Mouse (Mus musculus) embryo, embryonic 9.5 days (tissue): Measurements from ENCODE around the gene Smim24.

Experiments
- DNase-seq: peaks from one replicate; pipeline ENCODE4 v3.0.0-alpha.2; 2017; ENCODE audit errors: extremely low spot score

Smim24 gene

GRCm38 (mm10) chr10:81365073-81365472 lies 27.8 kb upstream of the Smim24 start:
- DNase-seq: no peak

- DNase-seq: peak; percentile 70
Observed at GRCm38 (mm10) chr10:81365672-81366476, 27.0 kb upstream of the Smim24 start, which contains the start of gene 4930404N11Rik. Gene 4930404N11Rik (minus strand): TSS chr10:81365816.

- no peak for DNase-seq
Observed at GRCm38 (mm10) chr10:81366477-81367206, 26.2 kb upstream of the Smim24 start.

GRCm38 (mm10) chr10:81367207-81367495 lies 25.7 kb upstream of the Smim24 start:
- no peak for DNase-seq

GRCm38 (mm10) chr10:81375322-81375721 lies 17.5 kb upstream of the Smim24 start:
- no peak for DNase-seq

- no peak for DNase-seq
Observed at GRCm38 (mm10) chr10:81376561-81377361, 16.1 kb upstream of the Smim24 start.

- DNase-seq: no peak
Observed at GRCm38 (mm10) chr10:81377362-81377664, 15.5 kb upstream of the Smim24 start.

GRCm38 (mm10) chr10:81377793-81378552 lies 14.9 kb upstream of the Smim24 start, which contains the start of gene Fzr1:
Gene Fzr1 (minus strand): TSS chr10:81378516.
- no peak for DNase-seq

- DNase-seq: peak; percentile 100
Observed at GRCm38 (mm10) chr10:81378553-81379182, 14.2 kb upstream of the Smim24 start.

- DNase-seq: no peak
Observed at GRCm38 (mm10) chr10:81379183-81379553, 13.7 kb upstream of the Smim24 start.

GRCm38 (mm10) chr10:81379809-81380378 lies 13.0 kb upstream of the Smim24 start:
- no peak for DNase-seq

GRCm38 (mm10) chr10:81382039-81382438 lies 10.8 kb upstream of the Smim24 start:
- DNase-seq: no peak

GRCm38 (mm10) chr10:81383802-81384604 lies 8.8 kb upstream of the Smim24 start, which contains the start of the genes Dohh and Gm48551:
Gene Dohh (plus strand): TSS chr10:81384428.
Gene Gm48551 (plus strand): TSS chr10:81384466.
- peak; percentile 99 for DNase-seq

- no peak for DNase-seq
Observed at GRCm38 (mm10) chr10:81384605-81384982, 8.3 kb upstream of the Smim24 start.

- DNase-seq: no peak
Observed at GRCm38 (mm10) chr10:81385603-81386306, 7.1 kb upstream of the Smim24 start.

GRCm38 (mm10) chr10:81387716-81388115 lies 5.1 kb upstream of the Smim24 start:
- DNase-seq: no peak

GRCm38 (mm10) chr10:81388505-81389055 lies 4.3 kb upstream of the Smim24 start, which contains the start of gene Gm48552:
Gene Gm48552 (plus strand): TSS chr10:81389005.
- DNase-seq: no peak

- DNase-seq: no peak
Observed at GRCm38 (mm10) chr10:81389373-81389772, 3.5 kb upstream of the Smim24 start.
